Mouse (Mus musculus): ENCODE measurements around the gene Aph1c.
"Not testable (repeated sequence)": the region's sequence is repeated elsewhere in the genome, so short reads cannot be mapped to it uniquely, and the experiment has no call there.

Aph1c gene

GRCm38 (mm10) chr9:66825990-66826389 lies 8.5 kb downstream of the Aph1c start:
- DNase-seq, result peak; percentile 57

DNA sequence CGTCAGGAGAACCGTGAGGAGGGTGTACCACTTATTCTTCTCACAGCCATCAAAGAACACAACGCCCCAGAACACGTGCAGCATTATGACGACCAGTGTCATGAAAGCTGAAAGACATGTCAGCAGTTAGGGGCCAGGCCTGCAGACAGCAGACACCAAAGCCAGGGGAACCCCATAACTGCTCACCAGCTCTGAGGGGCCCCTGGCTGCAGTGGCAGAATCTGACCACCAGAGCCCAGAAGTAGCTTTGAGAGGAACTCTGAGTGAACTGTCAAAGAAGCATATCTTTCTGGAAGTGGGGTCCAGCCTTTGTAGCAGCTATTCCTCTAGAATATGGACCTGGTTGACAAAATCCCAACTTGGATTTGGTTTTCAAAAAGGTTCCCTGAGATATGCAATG lies 12.3 kb downstream of the Aph1c start:
- DNase-seq, result peak; percentile 25

GRCm38 (mm10) chr9:66820996-66821395 lies 13.5 kb downstream of the Aph1c start:
- DNase-seq, result peak; percentile 11

GRCm38 (mm10) chr9:66813392-66813791 lies 21.1 kb downstream of the Aph1c start:
- DNase-seq, result peak; percentile 25

- DNase-seq, result not testable (repeated sequence)
These were observed 28.6 kb downstream of the Aph1c start for GRCm38 (mm10) chr9:66805951-66806350.

GRCm38 (mm10) chr9:66801947-66802346 lies 32.6 kb downstream of the Aph1c start:
- no peak for DNase-seq

- no peak for DNase-seq
These were observed 37.8 kb downstream of the Aph1c start, which contains the start of gene Gm10647 for GRCm38 (mm10) chr9:66796739-66797138. Gene Gm10647, plus strand, starts transcription at chr9:66797039.

GRCm38 (mm10) chr9:66795464-66796324 lies 38.8 kb downstream of the Aph1c start, which contains the start of gene Aph1b:
Gene Aph1b, minus strand, starts transcription at chr9:66795490.
- DNase-seq, result peak; percentile 92

GRCm38 (mm10) chr9:66794629-66795463 lies 39.7 kb downstream of the Aph1c start:
- DNase-seq, result no peak

DNA sequence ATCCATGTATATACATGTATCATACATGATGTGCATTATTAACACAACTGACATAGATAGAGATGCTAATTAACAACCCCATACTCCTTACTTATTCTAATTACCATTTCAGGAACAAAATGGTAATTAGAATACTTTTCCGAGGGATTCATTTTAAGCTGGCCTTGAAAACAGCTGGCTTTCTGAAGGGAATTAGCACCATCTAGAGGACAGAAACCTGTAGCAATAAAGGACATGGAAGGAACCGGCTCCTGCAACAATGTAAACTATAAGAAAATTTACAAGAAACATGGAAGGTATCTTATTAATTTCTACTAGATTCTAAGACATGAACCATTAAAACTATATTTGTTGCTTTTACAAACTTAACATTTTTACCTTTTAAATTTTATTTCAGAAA lies 46.7 kb downstream of the Aph1c start:
- DNase-seq, result peak; percentile 30

DNA sequence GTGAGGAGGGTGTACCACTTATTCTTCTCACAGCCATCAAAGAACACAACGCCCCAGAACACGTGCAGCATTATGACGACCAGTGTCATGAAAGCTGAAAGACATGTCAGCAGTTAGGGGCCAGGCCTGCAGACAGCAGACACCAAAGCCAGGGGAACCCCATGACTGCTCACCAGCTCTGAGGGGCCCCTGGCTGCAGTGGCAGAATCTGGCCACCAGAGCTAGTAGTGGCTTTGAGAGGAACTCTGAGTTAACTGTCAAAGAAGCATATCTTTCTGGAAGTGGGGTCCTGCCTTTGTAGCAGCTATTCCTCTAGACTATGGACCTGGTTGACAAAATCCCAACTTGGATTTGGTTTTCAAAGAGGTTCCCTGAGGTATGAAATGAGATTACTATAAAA lies 50.0 kb downstream of the Aph1c start:
- DNase-seq, result peak; percentile 44

DNA sequence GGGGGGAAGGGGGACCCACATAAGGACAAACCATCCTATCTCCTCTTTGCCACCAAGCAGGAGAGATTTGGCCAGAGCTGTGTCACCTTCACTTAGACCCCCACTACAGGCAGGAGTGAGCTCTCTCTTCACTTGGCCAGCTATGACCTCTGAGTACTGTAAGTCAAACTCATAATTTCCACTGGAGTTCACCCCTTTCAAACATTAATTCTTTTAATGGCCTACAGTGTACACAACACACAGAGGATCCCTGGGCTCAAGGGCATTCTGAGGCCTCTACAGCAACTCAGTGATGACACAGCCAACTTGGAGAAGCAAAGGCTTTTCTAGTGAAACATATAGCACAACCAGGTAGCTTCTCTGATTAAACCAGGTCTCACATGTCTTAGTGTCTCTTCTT lies 63.8 kb downstream of the Aph1c start:
- no peak for DNase-seq

DNA sequence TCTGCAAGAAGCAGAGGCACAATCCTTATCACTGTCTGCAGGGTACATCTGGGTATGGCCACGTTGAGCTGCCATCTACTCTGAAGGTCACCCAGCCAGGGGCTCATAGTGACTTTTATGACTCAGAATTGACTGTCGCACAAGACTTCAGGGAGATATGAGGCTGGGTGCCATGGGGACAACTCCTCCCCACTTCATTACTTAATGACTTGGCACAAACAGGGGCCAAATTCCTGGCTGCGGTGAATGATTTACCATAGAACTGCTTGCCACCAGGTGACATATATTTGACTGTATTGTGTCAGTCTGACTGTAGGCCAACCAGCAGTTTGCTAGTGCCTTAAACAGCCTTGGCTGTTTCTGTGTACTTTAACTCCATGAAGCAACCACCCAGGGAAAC lies 65.3 kb downstream of the Aph1c start:
- no peak for DNase-seq

GRCm38 (mm10) chr9:66768721-66769120 lies 65.8 kb downstream of the Aph1c start:
- DNase-seq, result no peak

All from thymus, postnatal 14 days (tissue).